Mouse (Mus musculus) layer of hippocampus, adult 9-10 months (tissue): ENCODE measurements around the gene Fgf11.

Source experiments
- DNase-seq: peaks from one replicate; pipeline ENCODE4 v3.0.0; 2022; ENCODE audit warnings: low spot score

The Fgf11 gene

DNA sequence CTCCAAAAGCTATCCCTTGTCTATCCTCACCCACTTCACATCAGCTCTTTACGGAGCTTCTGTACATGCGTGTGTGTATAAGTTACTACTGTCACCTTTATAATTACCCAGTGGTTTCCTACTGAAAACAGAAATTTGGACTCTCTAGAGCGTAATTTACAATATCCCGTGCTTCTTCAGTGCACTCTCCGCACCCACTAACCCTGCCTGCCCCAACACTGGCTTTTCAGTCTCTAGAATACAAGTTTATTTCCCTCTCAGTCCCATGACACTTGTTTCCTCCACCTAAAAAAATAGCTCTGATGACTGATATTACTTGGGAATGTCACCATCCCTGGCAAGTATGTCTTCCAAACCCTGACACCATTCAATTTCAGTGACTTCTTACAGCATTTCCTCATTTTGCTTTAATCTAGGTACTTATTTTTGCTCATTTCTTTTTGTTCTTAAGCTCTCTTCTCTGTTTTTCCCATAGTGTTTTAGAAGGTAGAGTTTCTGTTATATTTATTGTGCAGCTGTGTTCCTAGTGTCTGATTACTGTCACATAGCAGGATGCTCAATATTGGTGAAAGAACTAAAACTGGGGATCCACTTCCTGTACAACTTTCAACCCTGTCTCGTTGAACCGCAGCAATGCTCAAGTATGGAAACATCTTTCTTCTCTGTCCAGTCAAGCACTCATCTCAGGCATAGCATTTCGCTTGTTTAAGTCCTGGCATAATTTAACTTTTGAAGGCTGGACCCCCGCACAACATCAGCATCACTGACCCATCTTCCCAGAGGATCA, 44.2 kb downstream of the Fgf11 start:
- DNase-seq = no peak

GRCm38 (mm10) chr11:69754701-69755100, 47.0 kb downstream of the Fgf11 start:
- DNase-seq = no peak

- DNase-seq = no peak
Measured at GRCm38 (mm10) chr11:69754233-69754632, 47.4 kb downstream of the Fgf11 start.

DNA sequence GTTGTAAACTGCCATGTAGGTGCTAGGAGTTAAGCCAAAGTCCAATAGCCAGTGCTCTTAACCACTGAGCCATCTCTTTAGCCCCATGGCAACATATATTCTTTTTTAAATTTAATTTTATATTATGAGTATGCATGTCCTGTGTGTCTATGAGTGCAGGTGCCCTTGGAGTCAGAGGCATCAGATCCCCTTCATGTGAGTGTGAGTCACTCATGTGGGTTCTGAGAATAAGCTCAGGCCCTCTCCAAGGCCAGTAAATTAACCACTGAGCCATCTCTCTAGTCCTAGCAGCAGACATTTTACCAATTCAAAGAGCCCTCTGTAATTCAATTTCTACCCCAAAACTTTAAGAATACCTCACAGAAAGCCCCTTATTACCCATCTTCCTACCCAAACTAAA, 49.0 kb downstream of the Fgf11 start:
- no peak for DNase-seq

DNA sequence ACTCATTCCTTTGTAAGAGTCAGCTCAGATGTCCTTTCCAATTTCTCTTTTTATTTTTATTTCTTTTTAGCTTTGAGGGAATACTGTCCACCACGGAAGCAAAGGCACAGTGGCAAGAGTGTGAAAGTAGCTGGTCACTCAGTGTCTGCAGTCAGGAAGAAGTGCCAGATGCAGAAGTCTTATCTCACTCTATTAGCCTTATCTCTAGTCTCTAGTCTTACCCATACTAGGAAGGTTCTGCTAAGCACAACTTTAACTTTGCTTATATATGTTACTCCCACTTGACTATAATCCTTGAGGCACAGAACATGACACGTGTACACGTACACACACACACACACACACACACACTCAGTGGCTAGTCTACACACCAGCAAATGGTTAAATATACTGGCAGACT, 50.0 kb downstream of the Fgf11 start:
- DNase-seq = no peak
